Mouse (Mus musculus) layer of hippocampus, postnatal 10 days (tissue): Measurements from ENCODE around the gene Traf3ip3. TPM values are rescaled to one million over a fixed set of nuclear protein-coding genes. Genes with fewer than 3 reads are reported as not detected.

Experiments used
- DNase-seq, 2 experiments: peaks; one replicate each; pipeline ENCODE4 v3.0.0; 2021; ENCODE audit warnings: low spot score in 2 of 2
- long read RNA-seq: library from polyadenylated mRNA; stranded (forward); transcript quantifications from one replicate; pipeline ENCODE4 v2.0.0, GENCODE M21; 2023
- total RNA-seq, 2 experiments: library from RNA; stranded (reverse); gene quantifications; 2 replicates each; pipeline ENCODE4 v1.2.3; 2021

Gene Traf3ip3
- 1 to 10 TPM; 2.7 to 3.0 TPM for total RNA-seq
- long read RNA-seq, partial matches to known transcripts, result 1 of 2 reads
- long read RNA-seq, other reads (novel, unspliced or antisense), result 1 of 2 reads

GRCm38 (mm10) chr1:193201383-193201778 lies at the start of gene Traf3ip3:
Gene Traf3ip3 (minus strand): TSS chr1:193201703.
- no peak for DNase-seq

- DNase-seq, result no peak
Observed at GRCm38 (mm10) chr1:193250026-193250425, 48.5 kb upstream of the Traf3ip3 start.

- DNase-seq, result peak in 1 of 2 experiments; percentile 27
Observed at GRCm38 (mm10) chr1:193244235-193244634, 42.7 kb upstream of the Traf3ip3 start.

- DNase-seq, result peak in 1 of 2 experiments; percentile 24
Observed at GRCm38 (mm10) chr1:193243571-193244193, 42.2 kb upstream of the Traf3ip3 start.

- peak in 1 of 2 experiments; percentile 20 for DNase-seq
Observed at GRCm38 (mm10) chr1:193242863-193243262, 41.4 kb upstream of the Traf3ip3 start.

DNA sequence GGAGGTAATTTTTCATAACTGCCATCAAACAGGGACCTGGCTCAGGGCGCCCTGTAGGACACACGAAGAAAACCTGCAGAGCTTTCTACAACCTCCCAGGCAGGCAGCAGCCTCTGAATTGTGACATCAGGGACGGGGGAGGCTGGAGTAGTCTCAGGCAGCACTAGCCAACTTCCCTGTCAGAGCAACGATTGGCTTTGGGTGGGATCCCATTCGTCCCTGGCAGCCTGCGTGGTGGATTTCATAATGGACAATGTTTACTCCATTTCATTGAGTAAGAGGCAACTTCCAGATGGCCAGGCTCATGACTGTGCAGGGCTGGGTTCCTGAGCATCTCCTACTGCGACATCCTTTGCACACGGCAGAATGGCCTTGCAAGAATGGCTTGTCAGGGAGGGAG lies 40.7 kb upstream of the Traf3ip3 start:
- peak; percentile 88 for DNase-seq

DNA sequence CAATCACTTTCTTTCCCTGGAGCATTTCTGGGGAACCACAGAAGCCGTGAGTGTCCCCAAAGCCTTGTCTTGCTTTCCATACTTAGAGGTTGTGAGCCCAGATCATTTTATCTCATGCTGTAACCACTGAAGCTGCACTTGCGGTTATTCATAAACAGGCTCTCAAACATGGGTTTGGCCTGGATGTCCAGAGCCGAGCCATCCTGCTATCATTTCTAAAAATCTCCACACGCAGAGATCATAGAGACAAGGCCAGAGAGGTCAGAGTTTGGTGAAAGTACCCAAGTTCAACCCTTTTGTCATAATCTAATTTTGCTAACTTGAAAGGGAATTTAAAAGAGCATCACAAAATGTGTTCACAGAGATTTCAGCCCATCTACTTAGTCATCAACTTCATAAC lies 39.9 kb upstream of the Traf3ip3 start:
- DNase-seq, result no peak

- peak; percentile 33 to 41 for DNase-seq
Observed at GRCm38 (mm10) chr1:193238426-193238825, 36.9 kb upstream of the Traf3ip3 start.

GRCm38 (mm10) chr1:193234930-193235329 lies 33.4 kb upstream of the Traf3ip3 start:
- no peak for DNase-seq

DNA sequence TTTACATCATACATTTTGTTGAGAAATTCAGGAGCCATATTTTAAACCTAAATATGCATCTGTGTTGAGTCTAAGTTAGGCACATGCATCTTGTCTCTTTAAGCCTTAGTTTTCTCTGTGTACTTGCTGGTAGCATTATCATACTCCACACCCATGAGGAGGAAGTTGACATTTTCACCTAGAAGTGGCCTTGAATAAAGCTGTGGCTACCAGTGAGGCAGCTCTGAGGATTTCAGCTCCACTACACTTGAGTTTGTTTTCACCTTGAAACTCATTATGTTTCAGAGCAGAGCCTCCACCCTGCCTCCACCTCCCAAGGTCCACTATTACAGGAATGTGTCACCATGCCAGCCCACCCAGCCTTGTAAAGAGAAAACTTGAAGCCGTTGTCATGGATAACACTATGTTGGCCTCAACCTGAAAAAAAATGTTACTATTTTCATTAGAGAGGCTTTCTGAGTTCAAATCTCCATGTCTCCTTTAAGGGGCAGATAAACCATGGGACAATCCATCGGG lies 32.7 kb upstream of the Traf3ip3 start:
- DNase-seq, result no peak

- no peak for DNase-seq
Observed at GRCm38 (mm10) chr1:193232732-193233131, 31.2 kb upstream of the Traf3ip3 start.

GRCm38 (mm10) chr1:193230935-193231334 lies 29.4 kb upstream of the Traf3ip3 start:
- no peak for DNase-seq

DNA sequence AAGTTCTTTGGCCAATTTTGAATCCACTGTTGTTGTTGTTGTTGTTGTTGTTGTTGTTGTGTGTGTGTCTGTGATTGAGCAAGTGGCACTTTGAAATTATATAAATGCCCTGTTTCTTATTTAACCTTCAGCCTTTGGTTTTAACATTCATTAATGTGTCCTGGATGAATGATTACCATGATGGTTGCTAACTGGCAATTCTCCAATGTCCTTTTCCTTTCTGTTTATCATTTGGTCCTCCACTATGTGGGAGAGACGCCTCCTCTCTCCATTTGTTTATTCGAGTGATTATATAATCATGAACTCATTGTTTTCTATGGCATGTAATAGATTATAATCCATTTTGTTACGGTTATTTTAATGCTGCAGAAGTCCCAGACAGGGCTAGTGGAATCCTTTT lies 29.0 kb upstream of the Traf3ip3 start:
- no peak for DNase-seq

GRCm38 (mm10) chr1:193229570-193229969 lies 28.1 kb upstream of the Traf3ip3 start:
- DNase-seq, result no peak

DNA sequence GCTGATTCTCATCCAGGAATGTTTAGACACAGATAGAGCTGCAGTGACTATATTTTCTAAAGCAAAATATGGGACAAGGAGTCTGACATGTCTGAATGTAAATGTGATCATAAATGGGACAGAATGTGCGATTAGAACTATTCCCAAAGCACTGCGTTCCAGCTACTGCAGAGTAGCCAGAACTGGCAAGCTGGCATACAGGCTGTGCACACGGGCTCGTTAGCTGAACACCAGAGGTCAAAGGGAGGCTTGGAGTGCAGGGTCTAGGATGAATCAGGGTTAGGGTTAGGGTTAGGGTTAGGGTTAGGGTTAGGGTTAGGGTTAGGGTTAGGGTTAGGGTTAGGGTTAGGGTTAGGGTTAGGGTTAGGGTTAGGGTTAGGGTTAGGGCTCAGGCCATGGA lies 26.0 kb upstream of the Traf3ip3 start:
- DNase-seq, result no peak

DNA sequence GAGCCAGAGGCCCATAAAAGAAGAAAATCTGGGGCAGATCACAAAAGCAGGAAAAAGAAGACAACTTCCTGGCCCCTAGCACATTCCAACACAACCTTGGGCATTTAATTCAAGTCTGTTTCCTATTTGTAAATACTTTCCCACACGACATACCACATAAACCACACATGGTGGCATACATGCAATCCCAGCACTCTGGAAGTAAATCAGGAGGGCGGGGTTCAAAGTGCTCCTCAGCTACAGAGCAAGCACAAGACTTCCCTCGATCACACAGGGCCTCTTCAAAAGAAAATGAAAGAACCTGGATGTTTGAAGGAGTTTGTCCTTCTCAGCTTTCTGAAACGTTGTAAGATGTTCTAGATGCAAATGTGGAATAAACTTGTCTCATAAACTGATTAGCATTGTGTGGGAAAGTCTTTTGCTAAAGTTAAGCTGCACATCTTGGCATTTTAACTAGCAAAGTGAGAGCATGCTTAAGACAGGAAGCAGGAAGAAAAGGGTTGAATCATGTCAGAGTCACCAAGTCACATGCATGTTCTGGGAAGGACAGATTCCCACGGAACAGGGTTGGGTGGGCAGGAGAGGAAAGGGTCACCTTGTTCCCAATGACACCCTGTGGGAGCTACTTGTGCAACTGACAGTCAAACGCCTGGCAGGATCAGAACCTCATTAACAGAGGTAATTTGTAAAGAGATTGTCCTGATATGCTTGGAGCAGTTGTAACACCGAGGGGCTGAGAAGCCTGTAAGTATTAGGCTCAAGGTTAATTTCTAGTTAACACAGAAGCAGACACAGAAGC lies 25.4 kb upstream of the Traf3ip3 start:
- no peak for DNase-seq

- no peak for DNase-seq
Observed at GRCm38 (mm10) chr1:193226114-193226513, 24.6 kb upstream of the Traf3ip3 start.

DNA sequence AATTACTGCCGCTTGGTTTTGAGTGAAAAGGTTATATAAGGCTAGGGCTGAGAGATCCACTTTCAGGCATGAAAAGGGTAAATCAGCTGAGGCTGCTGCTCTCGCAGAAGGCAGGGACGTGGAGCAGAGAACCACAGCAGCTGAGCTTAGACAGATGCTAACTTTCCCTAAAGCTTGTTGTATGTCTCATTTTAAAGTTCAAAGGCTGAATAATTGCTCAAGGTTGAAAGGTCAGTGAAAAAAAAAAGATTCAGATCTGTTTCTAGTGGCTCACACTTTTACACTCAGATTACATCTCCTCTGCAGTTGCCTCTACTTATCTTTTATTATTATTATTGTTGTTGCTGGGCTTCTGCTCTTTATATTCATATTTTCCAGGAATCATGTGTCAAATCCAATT lies 24.0 kb upstream of the Traf3ip3 start:
- DNase-seq, result no peak

GRCm38 (mm10) chr1:193220408-193220807 lies 18.9 kb upstream of the Traf3ip3 start:
- no peak for DNase-seq

DNA sequence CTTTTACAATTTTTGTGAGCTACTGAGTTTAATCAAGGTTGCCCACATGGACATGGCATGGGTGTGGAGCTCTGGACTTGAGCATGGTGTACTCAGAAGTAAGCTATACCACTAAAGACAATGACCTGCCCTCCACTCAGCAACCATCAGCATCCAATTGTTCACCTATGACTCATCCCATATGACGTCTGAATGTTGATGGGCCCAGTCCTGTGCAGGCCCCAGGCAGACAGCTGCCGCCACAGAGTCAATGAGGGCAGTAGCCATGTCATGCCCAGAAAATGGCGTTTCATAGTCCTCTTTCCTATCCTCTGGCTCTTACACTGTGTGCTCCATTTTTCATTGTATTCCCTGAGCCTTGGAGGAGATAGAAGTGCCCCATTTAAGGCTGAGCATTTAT lies 14.5 kb upstream of the Traf3ip3 start:
- DNase-seq, result no peak

- no peak for DNase-seq
Observed at GRCm38 (mm10) chr1:193214053-193214452, 12.6 kb upstream of the Traf3ip3 start.

DNA sequence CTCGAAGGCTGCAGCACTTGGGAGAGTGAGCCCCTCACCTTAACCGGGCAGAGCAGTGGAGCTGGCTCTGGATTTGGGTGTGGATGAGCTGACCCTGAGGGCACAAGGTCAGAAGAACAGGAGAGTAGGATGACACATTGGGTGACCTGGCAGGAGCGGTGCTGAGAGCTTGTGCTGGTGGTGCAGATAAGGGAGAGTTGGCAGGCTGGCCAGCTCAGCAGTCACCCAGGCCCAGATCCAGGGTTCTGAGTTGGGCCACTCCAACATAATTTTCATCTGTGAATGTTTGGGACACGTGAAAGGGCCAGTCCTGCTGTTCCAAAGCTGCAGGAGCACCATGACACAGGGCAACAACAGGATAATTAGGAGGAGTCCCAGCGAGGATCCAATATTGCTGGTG lies 9.9 kb upstream of the Traf3ip3 start:
- no peak for DNase-seq
